Mouse (Mus musculus): Measurements from ENCODE around the gene Med13.

DNA sequence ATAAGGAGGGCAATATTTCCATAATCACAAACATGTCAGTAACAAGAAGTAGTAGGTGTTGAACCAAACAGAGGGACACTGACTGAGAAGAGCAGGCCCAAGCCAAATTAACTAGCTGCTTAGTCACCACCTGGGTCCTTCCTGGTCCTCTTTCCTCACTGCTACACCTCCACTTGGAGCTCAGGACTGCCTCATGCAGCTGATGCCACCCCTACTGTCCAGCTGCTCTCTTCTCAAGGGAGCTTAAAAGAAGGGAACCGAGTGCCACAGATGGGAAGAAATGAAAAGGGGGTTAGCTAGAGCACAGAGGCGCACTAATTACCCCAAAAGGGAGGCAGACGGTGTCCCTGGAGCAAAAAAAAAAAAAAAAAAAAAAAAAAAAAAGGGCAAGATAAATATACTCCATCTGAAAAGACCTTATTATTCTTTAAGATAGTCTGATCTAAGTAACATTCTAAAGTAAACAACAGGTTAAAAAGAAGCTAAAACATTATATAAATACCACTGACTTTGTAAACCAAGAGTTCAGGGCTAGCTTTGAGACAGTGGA lies 5.6 kb downstream of the Med13 start:
- no peak for TF ChIP-seq CTCF (conservative IDR thresholded peaks at IDR 0.05; ENCODE audit: insufficient read depth, insufficient read length, low read depth, low read length)
- TF ChIP-seq POLR2A (IDR thresholded peaks at IDR 0.05; ENCODE audit: low read depth, low read length), result no peak

Measured in kidney, adult 2 months (tissue).